Mouse (Mus musculus) ES-E14 (cell line): ENCODE data around the gene Alpl. TPM values are rescaled to one million over a fixed set of nuclear protein-coding genes. Genes with fewer than 3 reads are reported as not detected.

Experiments used
- DNase-seq: peaks from one replicate; pipeline ENCODE4 v3.0.0-alpha.2; 2013; ENCODE audit warnings: low read depth, low spot score
- H3K27ac ChIP-seq: 2 replicates; pipeline ENCODE4 v1.5.1; 2012; ENCODE audit warnings: low read depth, mild to moderate bottlenecking, low read length, moderate library complexity, mixed read lengths; ENCODE audit not compliant: poor library complexity, insufficient read depth, severe bottlenecking
- H3K36me3 ChIP-seq: 2 replicates; pipeline ENCODE4 v1.6.1; 2012; ENCODE audit warnings: mild to moderate bottlenecking, low read length, moderate library complexity, mixed read lengths; ENCODE audit not compliant: control insufficient read depth, poor library complexity, insufficient read depth, severe bottlenecking
- H3K4me1 ChIP-seq, 2 experiments: fragments of 150-350 bp in 1 of 2; sonication (generic) in 1 of 2; 2 replicates each; pipeline ENCODE4 v1.6.1; 2012; ENCODE audit warnings: low read length in 2 of 2, mild to moderate bottlenecking in 1 of 2, mixed read lengths in 1 of 2; ENCODE audit not compliant: control insufficient read depth in 2 of 2, insufficient read depth in 2 of 2, poor library complexity in 1 of 2
- H3K4me3 ChIP-seq, 2 experiments: fragments of 150-350 bp in 1 of 2; sonication (generic) in 1 of 2; 2 replicates each; pipeline ENCODE4 v1.5.1; 2012; ENCODE audit warnings: low read length in 2 of 2, low read depth in 1 of 2, mild to moderate bottlenecking in 1 of 2, mixed read lengths in 1 of 2; ENCODE audit not compliant: insufficient read depth in 1 of 2, poor library complexity in 1 of 2, severe bottlenecking in 1 of 2
- H3K9ac ChIP-seq: 2 replicates; pipeline ENCODE4 v1.6.1; 2012; ENCODE audit warnings: low read depth, mild to moderate bottlenecking, low read length, mixed read lengths; ENCODE audit not compliant: poor library complexity, insufficient read depth, severe bottlenecking
- H3K9me3 ChIP-seq: fragments of 150-350 bp; sonication (generic); 2 replicates; pipeline ENCODE4 v1.6.1; 2012; ENCODE audit warnings: low read depth, mild to moderate bottlenecking, low read length; ENCODE audit not compliant: control insufficient read depth, insufficient read depth
- CHD2 ChIP-seq: IDR thresholded peaks from 2 replicates; pipeline ENCODE4 v1.6.1; 2014; ENCODE audit warnings: mild to moderate bottlenecking, low read depth, low read length, inconsistent platforms
- HCFC1 ChIP-seq: IDR thresholded peaks from 2 replicates; pipeline ENCODE4 v1.6.1; 2012; ENCODE audit warnings: low read length, inconsistent platforms, borderline replicate concordance; ENCODE audit not compliant: insufficient read depth
- MAFK ChIP-seq: IDR thresholded peaks from 2 replicates; pipeline ENCODE4 v1.6.1; 2014; ENCODE audit warnings: mild to moderate bottlenecking, low read depth, low read length, inconsistent platforms; ENCODE audit not compliant: insufficient read depth
- ZC3H11A ChIP-seq: IDR thresholded peaks from 2 replicates; pipeline ENCODE4 v1.6.1; 2012; ENCODE audit warnings: low read depth, mild to moderate bottlenecking, inconsistent platforms, low read length, borderline replicate concordance
- ZNF384 ChIP-seq: IDR thresholded peaks from 2 replicates; pipeline ENCODE4 v1.6.1; 2012; ENCODE audit warnings: low read depth, low read length, inconsistent platforms
- in situ Hi-C, 2 experiments: fragments of 600-800 bp; cut with MboI; formaldehyde crosslinking; loops; one replicate each; pipeline ENCODE4 v1.15.1; 2025; ENCODE audit warnings: low sequenced_read_pairs in 2 of 2, inconsistent platforms in 1 of 2; ENCODE audit not compliant: unreplicated experiment in 2 of 2
- total RNA-seq: library from RNA; depleted of rRNA; stranded (reverse); fragments of 300-350 nt; gene quantifications from 2 replicates; pipeline ENCODE4 v1.2.3, GENCODE M21; 2012

Gene Alpl
- total RNA-seq, 1 experiment: 234 TPM

GRCm38 (mm10) chr4:137727506-137728187, 68.5 kb downstream of the Alpl start:
- Histone ChIP-seq H3K4me3 (peak overlapping the region in 1 of 2 experiments; percentile 8; a peak in 1 of 4 replicates), H3K36me3 (peaks cover 10% of the 10 kb centered on the region; the same call in 1 of the 2 replicates), H3K9me3 (no peaks in the 10 kb centered on the region), H3K4me1 (peaks cover 0 to 52% of the 10 kb centered on the region in 2 experiments; a peak in 3 of 4 replicates), H3K9ac (no peak overlapping the region), H3K27ac (no peak overlapping the region; the same call in 1 of the 2 replicates)
- TF ChIP-seq ZNF384 (no peak), ZC3H11A (no peak)
- in situ Hi-C loops: no loop called here
- DNase-seq: peak; percentile 78

- peaks cover 14% of the 10 kb centered on the region; the same call in 1 of the 2 replicates for H3K36me3 ChIP-seq
- peaks cover 0 to 52% of the 10 kb centered on the region in 2 experiments; a peak in 3 of 4 replicates for H3K4me1 ChIP-seq
- H3K9me3 ChIP-seq: no peaks in the 10 kb centered on the region
- no peak overlapping the region for H3K4me3 ChIP-seq
- no peak for DNase-seq
- TF ChIP-seq ZC3H11A (no peak), CHD2 (no peak), MAFK (no peak), HCFC1 (no peak), ZNF384 (no peak)
- no peak overlapping the region for H3K9ac ChIP-seq
- H3K27ac ChIP-seq: 0 out of 2 replicates have a peak overlapping the region, but pooled peaks have one; percentile 22
- in situ Hi-C loops: no loop called here
Observed at GRCm38 (mm10) chr4:137726739-137727505, 69.3 kb downstream of the Alpl start.

- Histone ChIP-seq H3K9ac (no peak overlapping the region), H3K27ac (no peak overlapping the region), H3K9me3 (no peaks in the 10 kb centered on the region), H3K4me3 (no peak overlapping the region), H3K36me3 (peaks cover 18% of the 10 kb centered on the region; the same call in 1 of the 2 replicates), H3K4me1 (peaks cover 0 to 52% of the 10 kb centered on the region in 2 experiments; a peak in 3 of 4 replicates)
- TF ChIP-seq ZC3H11A: no peak
- no peak for TF ChIP-seq CHD2
- TF ChIP-seq HCFC1: no peak
- TF ChIP-seq ZNF384: no peak
- no peak for TF ChIP-seq MAFK
- DNase-seq: no peak
- in situ Hi-C loops: no loop called here
Observed at GRCm38 (mm10) chr4:137725541-137726145, 70.5 kb downstream of the Alpl start.

GRCm38 (mm10) chr4:137724766-137725165, 71.4 kb downstream of the Alpl start:
- peak overlapping the region; percentile 12; the same call in 1 of the 2 replicates for H3K9ac ChIP-seq
- H3K36me3 ChIP-seq: peaks cover 18% of the 10 kb centered on the region; the same call in 1 of the 2 replicates
- no peak overlapping the region for H3K27ac ChIP-seq
- no peaks in the 10 kb centered on the region for H3K9me3 ChIP-seq
- H3K4me1 ChIP-seq: peaks cover 0 to 52% of the 10 kb centered on the region in 2 experiments; a peak in 3 of 4 replicates
- in situ Hi-C loops: no loop called here
- DNase-seq: no peak
- H3K4me3 ChIP-seq: peak overlapping the region in 1 of 2 experiments; percentile 35; a peak in 2 of 4 replicates
- TF ChIP-seq ZNF384: peak; percentile 76; the same call in 1 of the 2 replicates
- TF ChIP-seq HCFC1: peak; percentile 70; the same call in 1 of the 2 replicates
- TF ChIP-seq CHD2: no peak
